Mouse (Mus musculus) activated CD4-positive, CD25-positive, alpha-beta regulatory T cell, adult 4 months (primary cell): ENCODE results near the gene 4933417A18Rik. TPM values are rescaled to one million over a fixed set of nuclear protein-coding genes. Genes with fewer than 3 reads are reported as not detected.
"Not testable (repeated sequence)": the region's sequence is repeated elsewhere in the genome, so short reads cannot be mapped to it uniquely, and the experiment has no call there.

ENCODE experiments used
- ATAC-seq: one replicate; pipeline ENCODE4 v1.8.0; 2017
- polyA plus RNA-seq, 2 experiments: library from polyadenylated mRNA; unstranded; fragments of 100-300 nt; shearing (Covaris generic); gene quantifications; one replicate each; pipeline ENCODE4 v1.2.1; 2017

The 4933417A18Rik gene
- polyA plus RNA-seq, 2 experiments from 2014 or later: not detected

GRCm38 (mm10) chr13:34976116-34976515 lies 51.9 kb downstream of the 4933417A18Rik start:
- no peak for ATAC-seq

- no peak for ATAC-seq
Observed at GRCm38 (mm10) chr13:34977410-34977809, 53.2 kb downstream of the 4933417A18Rik start.

GRCm38 (mm10) chr13:34978635-34979034 lies 54.4 kb downstream of the 4933417A18Rik start:
- not testable (repeated sequence) for ATAC-seq

- ATAC-seq: not testable (repeated sequence)
Observed at GRCm38 (mm10) chr13:34983479-34983878, 59.3 kb downstream of the 4933417A18Rik start.

GRCm38 (mm10) chr13:34991581-34992273 lies 67.5 kb downstream of the 4933417A18Rik start:
- no peak for ATAC-seq

- no peak for ATAC-seq
Observed at GRCm38 (mm10) chr13:34993085-34993484, 68.9 kb downstream of the 4933417A18Rik start.

- ATAC-seq: peak; percentile 50
Observed at GRCm38 (mm10) chr13:34993595-34993982, 69.4 kb downstream of the 4933417A18Rik start.

GRCm38 (mm10) chr13:34993983-34994811 lies 70.0 kb downstream of the 4933417A18Rik start:
- ATAC-seq: peak; percentile 93

- no peak for ATAC-seq
Observed at GRCm38 (mm10) chr13:34995925-34996324, 71.7 kb downstream of the 4933417A18Rik start.

Other genes starting within 250 kb of the 4933417A18Rik start
- gene Fam50b, start 189.6 kb upstream of the 4933417A18Rik start, polyA plus RNA-seq: not detected
- 10 to 100 TPM; 56.8 to 90.8 TPM for gene Prpf4b, start 49.1 kb upstream of the 4933417A18Rik start, polyA plus RNA-seq
- gene Fam217a, start 99 bp upstream of the 4933417A18Rik start, polyA plus RNA-seq: not detected
- gene Eci3, start 39.4 kb downstream of the 4933417A18Rik start, polyA plus RNA-seq: under 1 TPM in 1 of 2 experiments, not detected in 1; 0.62 TPM
- gene Eci2, start 102.7 kb downstream of the 4933417A18Rik start, polyA plus RNA-seq: 100 to 1,000 TPM; 103 to 110 TPM